Mouse (Mus musculus) ZHBTc4 (cell line): Measurements from ENCODE around the gene Slc41a3.

Experiments
- DNase-seq: peaks from one replicate; pipeline ENCODE4 v3.0.0-alpha.2; 2011; ENCODE audit warnings: low read depth, low spot score

Slc41a3 gene

GRCm38 (mm10) chr6:90604533-90605297 is at the start of gene Slc41a3:
Gene Slc41a3, plus strand, starts transcription at chr6:90604725.
- DNase-seq, result peak; percentile 89

- no peak for DNase-seq
These were observed 47.9 kb upstream of the Slc41a3 start for GRCm38 (mm10) chr6:90556534-90557058.

- no peak for DNase-seq
These were observed 47.4 kb upstream of the Slc41a3 start for GRCm38 (mm10) chr6:90557077-90557476.

GRCm38 (mm10) chr6:90557829-90558693 is 46.5 kb upstream of the Slc41a3 start:
- DNase-seq, result no peak

- no peak for DNase-seq
These were observed 44.0 kb upstream of the Slc41a3 start for GRCm38 (mm10) chr6:90560390-90561058.

GRCm38 (mm10) chr6:90561234-90561781 is 43.2 kb upstream of the Slc41a3 start:
- DNase-seq, result peak; percentile 84

- no peak for DNase-seq
These were observed 40.3 kb upstream of the Slc41a3 start for GRCm38 (mm10) chr6:90564240-90564639.

- DNase-seq, result no peak
These were observed 38.9 kb upstream of the Slc41a3 start for GRCm38 (mm10) chr6:90565357-90566215.

- DNase-seq, result no peak
These were observed 37.0 kb upstream of the Slc41a3 start for GRCm38 (mm10) chr6:90567486-90567885.

GRCm38 (mm10) chr6:90567928-90568327 is 36.6 kb upstream of the Slc41a3 start:
- no peak for DNase-seq

GRCm38 (mm10) chr6:90568721-90569120 is 35.8 kb upstream of the Slc41a3 start:
- no peak for DNase-seq

- no peak for DNase-seq
These were observed 34.7 kb upstream of the Slc41a3 start for GRCm38 (mm10) chr6:90569736-90570383.

- DNase-seq, result no peak
These were observed 34.1 kb upstream of the Slc41a3 start for GRCm38 (mm10) chr6:90570392-90570791.

- peak; percentile 82 for DNase-seq
These were observed 29.2 kb upstream of the Slc41a3 start for GRCm38 (mm10) chr6:90575261-90575715.

GRCm38 (mm10) chr6:90578174-90578573 is 26.4 kb upstream of the Slc41a3 start:
- no peak for DNase-seq

GRCm38 (mm10) chr6:90582331-90582730 is 22.2 kb upstream of the Slc41a3 start:
- no peak for DNase-seq

- DNase-seq, result no peak
These were observed 16.4 kb upstream of the Slc41a3 start for GRCm38 (mm10) chr6:90588113-90588512.

- no peak for DNase-seq
These were observed 13.8 kb upstream of the Slc41a3 start for GRCm38 (mm10) chr6:90590707-90591106.

- no peak for DNase-seq
These were observed 9.6 kb upstream of the Slc41a3 start for GRCm38 (mm10) chr6:90594972-90595371.

- no peak for DNase-seq
These were observed 7.5 kb upstream of the Slc41a3 start for GRCm38 (mm10) chr6:90597060-90597459.
